Mouse (Mus musculus) kidney, postnatal 4 days (tissue): Measurements from ENCODE around the gene Flvcr2.
A peak's percentile ranks its signal among the peaks of the same experiment; 100 is the strongest.
"Not testable (repeated sequence)": the region's sequence is repeated elsewhere in the genome, so short reads cannot be mapped to it uniquely, and the experiment has no call there.

ENCODE experiments used
- DNase-seq, 2 experiments: peaks; one replicate each; pipeline ENCODE4 v3.0.0; 2021; ENCODE audit warnings: mixed read lengths in 2 of 2

The Flvcr2 gene

DNA sequence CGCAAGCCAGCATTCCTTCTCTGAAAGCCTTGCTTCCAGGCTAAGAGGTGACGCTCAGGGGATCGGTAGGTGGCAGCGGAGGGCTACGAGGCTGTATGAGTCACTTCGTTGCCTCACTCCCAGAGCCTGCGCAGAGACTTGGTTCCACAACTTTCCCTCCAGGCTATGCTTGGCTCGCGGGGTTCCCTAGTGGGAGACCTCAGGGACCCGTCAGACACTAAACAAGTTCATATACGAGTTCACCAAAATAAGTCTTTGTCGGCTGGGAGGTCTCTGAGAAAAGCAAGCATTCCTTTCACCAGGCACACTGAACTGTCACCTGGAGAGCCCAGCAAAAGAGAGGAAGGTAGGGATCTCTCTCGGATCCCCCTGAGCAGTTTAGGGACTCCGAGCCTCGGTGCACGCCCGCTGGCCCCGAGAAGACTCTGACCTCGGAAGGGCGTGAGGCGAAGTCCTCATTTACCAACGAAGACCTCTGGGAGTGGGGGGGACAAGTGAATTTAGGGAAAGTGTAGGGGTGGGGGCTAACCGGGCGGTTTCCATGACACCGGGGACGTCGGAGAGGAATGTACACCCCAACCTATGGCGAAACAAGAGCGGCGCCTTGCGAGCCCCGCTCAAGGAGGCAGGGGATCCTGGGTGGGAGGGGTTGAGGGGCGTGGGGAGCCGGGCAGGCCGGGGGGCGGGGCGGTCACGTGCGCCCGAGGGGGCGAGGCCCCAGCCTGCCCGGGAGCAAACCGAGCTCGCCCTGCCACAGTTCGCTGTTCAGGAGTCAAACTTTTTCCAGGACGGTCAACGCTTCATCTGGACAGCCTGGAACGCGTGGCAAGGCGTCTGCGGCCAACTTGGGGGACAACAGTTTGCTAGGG is at the start of gene Flvcr2:
Gene Flvcr2, plus strand, starts transcription at position 713 of the 869 bp plus-strand sequence.
- peak; percentile 87 to 92 for DNase-seq

DNA sequence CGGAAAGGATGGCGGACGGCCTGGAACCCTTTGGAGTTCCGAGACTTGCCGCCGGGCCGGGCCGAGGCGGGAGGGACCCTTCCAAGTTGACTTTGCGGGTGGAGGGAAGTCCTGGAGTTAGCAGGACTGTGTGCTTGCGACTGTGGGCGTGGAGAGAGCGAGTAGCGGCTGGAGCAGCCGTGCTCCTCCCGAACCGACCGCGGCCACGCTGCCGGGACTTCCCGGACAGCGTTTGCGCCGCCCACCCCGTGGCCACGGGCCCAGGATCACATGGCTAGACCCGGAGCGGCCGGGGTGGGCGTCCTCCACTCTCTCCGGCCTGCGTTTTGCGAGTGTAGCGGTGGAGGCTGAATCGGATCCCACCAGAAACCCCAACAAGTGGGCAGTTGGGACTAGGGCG is 48.2 kb upstream of the Flvcr2 start:
- not testable (repeated sequence) for DNase-seq

DNA sequence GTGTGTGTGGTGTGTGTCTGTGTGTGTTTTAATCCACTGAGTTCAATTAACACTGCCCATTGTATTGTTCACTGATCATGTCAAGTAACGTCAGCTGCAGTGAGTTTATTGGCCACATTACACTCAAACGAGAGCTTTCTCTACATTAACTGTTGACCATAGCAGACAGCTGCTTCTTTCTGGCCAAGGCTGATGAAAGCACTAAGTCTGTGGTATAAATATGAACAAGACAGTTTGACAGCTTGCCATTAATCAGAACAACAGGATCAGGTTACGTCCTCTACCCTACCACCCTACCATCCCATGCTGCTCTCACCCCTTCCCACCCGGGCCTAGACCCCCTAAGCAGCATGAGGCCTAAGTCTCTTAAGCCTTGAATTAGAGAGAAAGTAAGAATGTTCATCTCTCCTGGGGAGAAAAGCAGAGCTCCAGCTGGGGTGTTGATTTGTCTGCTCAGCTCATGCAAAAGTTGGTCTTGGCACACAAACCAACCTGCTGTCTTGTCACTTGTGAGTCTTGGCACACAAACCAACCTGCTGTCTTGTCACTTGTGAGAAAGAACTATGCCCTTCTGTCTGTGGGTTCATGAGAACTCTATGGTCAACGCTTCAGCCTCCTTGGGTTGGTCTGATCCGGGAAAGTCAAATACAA is 46.0 kb upstream of the Flvcr2 start:
- DNase-seq, result no peak

DNA sequence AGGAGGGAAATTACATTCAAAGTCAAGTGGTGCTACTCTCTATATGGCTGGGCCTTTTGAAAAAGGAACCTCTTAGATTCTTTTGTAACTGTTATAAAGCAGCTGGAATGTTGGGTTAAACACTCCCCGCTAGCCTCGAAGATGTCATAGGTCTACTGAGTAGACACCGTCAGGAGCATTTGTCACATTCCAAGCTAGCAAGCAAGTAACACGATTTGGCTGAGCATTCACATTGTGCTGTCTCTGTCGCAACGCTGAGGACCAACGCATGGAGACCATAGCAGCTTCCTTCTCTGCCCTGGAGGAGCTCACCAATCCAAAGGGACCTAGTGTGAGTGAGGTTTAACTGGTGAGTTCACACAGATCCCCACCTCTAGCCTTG is 45.5 kb upstream of the Flvcr2 start:
- no peak for DNase-seq

DNA sequence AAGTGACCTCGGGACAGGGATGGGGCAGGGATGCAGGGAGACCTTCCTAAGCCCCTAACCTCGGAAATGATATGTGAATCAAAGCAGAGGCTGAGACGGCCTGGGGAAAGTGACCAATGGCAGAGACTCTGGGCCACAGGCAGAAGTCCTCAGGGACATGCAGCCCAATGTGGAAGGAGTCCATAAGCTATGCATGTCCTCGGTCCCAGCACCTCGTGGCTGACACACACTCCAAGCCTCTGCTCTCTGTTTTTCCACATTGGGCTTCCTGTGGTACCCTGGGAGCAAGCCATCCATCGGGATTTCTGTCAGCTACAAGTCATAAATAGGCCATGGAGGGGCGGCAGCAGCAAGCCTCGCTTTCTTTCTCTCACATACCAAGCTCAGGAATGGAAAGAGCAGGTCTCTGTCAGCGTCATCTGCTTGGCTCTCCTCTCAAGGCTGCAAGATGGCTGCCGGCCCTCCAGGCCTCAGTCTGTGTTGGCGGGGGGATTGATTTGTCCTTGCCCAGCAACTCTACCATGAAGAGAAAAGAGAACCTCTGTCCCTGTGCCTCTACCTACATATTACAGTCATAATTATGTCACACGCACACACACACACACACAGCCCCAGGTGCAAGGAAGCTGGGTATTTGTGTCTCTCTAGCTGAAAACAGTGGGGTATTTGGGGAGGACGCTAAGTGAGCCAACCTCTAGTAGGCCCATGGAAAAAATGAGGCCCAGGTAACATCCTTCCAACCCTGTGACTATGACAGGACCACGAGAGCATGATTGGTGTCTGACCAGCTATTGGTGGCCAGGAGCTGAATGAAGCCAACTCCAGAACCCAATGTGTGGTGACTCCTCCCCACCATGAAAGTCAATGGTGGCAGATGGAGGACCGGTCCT is 43.9 kb upstream of the Flvcr2 start:
- no peak for DNase-seq

DNA sequence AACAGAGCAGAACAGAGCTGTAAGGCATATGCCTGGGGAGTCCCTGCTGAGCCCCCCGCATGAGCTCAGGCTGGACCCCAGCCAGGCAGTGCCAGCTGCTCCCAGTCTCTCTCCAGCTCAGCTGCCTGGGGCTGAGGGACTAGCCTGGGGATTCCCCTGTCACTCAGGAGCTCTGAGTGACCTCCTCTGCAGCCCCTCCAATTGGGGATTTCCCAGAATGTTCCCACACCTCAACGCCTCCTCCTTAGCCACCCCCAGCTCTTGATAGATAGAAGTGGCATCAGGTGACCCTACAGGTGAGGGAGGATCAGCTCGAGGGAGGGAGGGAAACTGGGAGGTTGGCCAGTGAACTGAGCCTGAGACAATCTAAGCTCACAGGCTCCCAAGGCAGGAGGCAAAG is 42.8 kb upstream of the Flvcr2 start:
- DNase-seq, result no peak

DNA sequence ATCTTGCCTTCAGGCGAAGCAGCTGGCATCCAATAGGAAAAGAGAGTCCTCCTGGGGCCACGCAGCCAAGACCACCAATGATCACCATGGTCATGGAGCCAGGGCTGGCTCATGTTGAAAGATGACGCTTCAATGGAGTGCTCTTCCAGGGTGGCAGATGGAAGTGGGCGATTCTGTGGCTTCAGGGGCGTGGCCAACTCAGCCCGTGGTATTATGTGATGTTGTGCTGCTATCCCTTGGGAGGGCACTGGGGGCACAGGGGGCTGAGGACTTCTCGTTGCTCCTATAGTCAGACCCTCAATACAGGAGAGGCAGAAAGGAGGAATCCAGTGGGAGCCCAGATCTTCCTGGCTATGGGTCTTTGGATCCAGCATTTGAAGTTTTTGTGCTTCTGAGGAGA is 41.8 kb upstream of the Flvcr2 start:
- DNase-seq, result no peak

DNA sequence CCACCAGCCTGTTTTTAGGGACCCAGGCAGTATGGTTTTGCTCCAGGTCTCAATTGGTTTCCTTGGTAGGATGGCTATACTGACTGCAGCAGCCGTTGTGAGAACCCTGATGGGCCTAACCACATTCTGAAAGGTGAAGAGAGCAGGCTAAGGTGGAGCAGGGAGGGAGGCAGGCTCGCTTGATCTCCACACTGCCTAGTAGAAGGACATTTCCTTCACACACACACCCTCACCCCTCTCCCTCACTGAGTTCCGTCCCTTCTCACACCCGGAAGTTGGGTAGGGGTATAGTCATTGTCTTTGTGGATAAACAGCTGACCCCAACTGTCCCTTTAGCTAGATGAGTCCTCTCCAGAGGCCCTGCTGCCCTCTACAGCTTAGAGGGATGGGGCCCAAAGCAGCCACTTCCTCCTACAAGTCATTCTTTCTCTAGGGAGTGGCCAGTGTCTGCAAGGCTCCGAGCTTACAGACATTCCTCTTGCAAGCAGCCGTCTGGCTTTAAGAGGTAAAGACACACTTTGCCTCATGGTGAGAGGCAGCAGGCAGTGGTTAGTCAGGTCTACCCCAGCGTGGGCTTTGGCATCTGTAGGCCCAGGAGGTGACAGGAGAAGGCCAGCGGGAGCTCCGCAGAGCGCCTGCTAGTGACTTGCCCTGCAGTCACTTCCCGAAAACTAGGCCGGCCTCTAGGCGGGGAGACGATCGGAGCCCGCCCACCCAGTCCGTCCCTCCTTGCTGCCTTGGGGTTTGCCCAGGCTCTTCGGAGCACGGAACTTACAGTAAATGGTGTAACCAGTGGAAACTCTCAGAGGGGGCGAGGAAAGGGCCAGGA is 41.1 kb upstream of the Flvcr2 start:
- peak; percentile 83 to 90 for DNase-seq

DNA sequence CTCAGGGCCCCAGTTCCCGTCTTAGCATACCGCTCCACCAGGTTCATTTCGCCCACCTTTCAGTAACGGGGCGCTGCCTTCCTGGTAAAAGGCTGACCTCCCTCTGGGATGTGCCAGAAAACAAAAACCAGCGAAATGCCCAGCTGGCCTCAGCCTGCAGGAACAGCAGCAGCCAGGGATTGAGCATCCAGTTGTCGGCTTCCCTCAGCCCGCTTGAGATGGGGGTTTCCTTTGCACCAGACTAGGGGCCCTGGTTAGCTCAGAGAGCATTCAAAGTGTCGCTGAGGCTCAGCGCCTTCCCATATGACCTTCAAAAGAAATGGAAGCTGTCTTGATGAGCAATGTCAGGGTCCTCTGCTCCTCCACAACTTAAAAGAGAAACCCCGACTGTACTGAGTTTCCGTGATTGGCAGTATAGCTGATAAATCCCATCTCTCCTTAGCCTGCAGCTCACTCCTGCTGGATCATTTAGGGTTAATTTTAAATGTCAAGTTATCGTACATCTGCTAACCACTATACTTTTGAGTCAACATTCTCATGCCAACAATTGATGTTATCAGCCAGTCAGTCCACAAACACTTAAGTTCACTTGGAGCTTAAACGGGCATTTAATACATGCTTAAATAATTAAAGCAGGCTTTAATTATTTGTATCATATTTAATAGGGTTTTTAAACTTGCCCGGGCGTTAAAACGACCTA is 40.4 kb upstream of the Flvcr2 start:
- DNase-seq, result no peak

DNA sequence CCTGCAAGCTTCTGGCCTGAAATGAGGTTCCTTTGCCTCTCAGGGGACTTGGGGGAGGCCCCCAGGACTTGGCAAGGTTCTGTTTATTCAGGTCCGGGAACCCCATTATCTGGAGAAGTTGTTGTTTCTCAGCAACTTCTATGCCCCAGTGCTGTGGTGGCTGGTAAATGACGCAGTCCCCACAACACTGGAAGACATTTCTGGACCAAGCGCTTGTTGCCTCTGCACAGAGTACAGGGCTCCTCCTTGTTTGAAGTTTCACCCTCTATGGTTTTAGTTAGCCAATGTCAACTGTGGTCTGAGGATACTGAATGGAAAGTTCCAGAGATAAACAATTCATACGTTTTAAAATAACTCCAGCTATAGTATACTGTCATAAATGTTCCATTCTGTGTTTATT is 39.4 kb upstream of the Flvcr2 start:
- DNase-seq, result no peak

DNA sequence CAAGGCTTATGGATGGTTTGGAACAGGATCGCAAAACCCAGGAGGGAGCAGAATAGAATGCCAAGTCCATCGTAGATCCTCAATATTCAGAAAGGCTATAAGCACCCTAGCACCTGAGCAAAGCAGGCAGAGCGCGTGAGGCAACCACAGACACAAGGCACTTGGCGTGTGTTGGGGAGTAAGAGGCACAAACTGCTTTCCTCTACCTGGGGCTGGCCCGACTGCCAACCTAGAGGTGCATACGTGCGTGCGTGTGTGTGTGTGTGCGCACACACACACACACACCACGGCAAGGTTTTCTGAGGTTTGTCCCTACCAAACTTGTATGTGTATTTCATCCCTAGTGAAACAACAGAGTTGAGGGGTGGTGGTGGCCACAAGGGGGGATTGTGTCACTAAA is 38.9 kb upstream of the Flvcr2 start:
- DNase-seq, result no peak

DNA sequence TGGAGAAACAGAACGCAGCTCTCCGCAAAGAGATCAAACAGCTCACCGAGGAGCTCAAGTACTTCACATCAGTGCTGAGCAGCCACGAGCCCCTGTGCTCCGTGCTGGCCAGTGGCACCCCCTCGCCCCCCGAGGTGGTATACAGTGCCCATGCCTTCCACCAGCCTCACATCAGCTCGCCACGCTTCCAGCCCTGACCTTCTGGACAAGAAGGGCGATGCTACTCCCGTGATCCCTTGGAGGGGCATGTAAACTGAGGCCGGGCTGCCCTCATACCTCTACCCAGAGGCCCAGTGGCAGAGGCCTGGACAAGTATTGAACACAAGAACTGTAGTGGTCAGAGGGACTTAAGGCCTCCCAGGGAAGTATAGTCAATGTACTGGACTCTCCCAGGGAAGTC is 37.8 kb upstream of the Flvcr2 start:
- DNase-seq, result no peak

DNA sequence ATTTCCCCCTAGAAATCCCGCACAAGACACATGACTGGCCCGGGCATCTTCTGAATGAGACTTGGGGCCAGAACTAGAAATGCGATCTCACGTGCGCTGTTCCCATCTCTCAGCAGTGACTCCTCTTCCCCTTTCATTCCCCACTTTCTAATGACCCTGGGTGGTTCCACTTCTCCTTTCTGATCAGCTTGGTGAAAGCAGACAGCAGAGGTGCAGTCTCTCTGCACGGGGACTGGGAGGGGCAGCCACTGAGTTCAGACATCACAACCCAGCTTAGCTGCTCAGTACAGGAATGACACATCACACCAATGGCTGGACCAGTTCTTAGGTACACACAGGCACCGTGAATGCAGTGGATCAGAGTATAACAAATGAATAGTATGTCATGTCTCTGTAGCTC is 35.6 kb upstream of the Flvcr2 start:
- no peak for DNase-seq

DNA sequence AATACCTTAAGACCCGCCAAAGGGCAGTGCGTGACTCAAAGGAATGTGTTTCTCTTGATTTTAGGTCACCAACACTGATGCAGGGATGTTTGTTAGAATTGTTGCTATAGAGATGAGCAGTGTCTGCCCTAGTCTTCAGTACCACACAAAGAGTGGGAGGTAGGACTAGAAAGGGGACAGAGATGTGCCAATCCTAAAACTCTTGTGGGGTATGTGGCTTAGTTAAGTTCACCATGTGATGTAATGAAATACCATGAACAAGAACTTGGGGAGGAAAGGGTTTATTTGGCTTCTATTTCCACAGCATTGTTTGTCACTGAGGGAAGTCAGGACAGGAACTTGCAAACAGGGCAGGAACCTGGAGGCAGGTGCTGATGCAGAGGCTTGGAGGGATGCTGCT is 33.8 kb upstream of the Flvcr2 start:
- no peak for DNase-seq

DNA sequence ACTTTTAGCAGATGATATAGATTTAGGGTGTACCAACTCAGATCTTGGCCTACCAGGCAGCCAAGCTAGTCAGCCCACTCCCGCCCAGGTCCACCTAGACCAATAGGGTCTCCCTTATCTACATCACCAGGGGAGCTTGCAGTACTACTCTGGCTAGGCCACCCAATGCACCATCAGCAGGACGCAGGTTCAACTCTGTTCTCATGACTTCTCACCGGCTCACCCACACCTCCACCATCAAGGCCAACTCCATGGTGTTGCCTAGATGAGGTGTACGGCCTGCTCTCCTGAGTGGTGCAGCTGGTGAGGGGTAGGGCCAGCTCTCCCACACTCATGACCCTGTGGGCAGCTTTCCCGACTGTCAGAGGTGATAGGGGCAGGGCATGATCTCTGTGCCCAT is 32.2 kb upstream of the Flvcr2 start:
- DNase-seq, result no peak

DNA sequence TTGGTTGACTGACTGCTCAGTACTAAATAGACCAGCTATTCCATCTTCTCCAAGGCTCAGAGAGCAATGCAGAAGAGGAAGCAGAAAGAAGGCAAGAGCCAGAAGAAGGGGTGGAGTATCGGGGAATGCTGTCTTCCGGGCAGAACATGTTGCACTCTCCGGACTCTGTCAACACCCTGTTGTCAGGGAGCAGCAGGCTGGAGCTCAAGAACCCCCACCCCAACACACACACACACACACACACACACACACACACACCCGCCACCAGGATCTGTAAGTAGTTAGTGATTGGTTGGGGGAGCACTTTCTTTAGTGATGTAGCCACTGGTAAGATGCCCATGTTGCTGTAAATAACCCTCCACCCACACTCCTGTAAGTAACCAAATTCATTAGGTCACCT is 21.0 kb upstream of the Flvcr2 start:
- no peak for DNase-seq

DNA sequence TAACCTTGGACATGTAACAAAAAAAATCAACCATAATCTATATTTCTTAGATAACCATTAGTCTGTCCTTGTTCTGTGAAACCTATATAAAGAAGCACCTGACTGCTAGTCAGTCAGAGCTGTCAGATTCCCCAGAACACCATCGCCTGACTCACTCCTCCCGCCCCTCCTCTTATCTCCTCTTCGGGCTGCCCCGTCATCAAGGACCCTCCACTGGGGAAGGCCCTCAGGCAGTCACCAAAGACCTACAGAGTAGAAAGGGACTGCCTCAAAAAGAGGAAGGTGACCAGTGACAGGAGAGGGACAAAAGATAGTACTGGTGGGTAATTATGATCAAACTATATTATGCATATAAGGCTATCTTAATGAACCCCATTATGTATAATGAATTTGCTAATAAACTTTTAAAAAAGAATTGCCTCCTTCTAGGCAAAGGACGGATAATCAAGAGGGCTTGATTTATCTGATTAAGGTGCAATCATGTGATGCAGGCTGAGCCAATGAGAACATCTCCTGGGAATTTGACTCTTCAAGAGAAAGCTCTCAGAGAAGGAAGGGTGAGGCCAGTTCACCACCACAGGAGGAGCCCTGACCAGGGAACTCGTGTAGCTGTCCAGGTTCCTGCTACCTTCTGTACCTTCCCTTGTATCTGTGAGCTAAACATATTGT is 19.5 kb upstream of the Flvcr2 start:
- no peak for DNase-seq

DNA sequence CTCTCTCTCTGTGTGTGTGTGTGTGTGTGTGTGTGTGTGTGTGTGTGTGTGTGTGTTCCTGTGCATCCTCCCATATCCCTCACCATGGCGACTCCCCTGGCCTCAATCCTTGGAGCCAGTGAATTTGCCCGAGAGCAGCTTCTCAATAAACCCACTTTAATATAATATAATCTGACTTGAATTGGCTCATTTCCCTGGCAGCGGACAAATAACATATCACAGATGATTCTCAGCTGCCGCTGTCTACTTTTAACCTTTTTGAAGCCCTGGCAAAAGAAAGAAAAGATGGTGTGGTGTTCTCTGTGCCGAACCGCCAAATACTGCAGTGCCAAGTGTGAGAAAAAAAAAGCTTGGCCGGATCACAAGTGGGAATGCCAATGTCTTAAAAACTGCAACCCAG is 18.2 kb upstream of the Flvcr2 start:
- no peak for DNase-seq

DNA sequence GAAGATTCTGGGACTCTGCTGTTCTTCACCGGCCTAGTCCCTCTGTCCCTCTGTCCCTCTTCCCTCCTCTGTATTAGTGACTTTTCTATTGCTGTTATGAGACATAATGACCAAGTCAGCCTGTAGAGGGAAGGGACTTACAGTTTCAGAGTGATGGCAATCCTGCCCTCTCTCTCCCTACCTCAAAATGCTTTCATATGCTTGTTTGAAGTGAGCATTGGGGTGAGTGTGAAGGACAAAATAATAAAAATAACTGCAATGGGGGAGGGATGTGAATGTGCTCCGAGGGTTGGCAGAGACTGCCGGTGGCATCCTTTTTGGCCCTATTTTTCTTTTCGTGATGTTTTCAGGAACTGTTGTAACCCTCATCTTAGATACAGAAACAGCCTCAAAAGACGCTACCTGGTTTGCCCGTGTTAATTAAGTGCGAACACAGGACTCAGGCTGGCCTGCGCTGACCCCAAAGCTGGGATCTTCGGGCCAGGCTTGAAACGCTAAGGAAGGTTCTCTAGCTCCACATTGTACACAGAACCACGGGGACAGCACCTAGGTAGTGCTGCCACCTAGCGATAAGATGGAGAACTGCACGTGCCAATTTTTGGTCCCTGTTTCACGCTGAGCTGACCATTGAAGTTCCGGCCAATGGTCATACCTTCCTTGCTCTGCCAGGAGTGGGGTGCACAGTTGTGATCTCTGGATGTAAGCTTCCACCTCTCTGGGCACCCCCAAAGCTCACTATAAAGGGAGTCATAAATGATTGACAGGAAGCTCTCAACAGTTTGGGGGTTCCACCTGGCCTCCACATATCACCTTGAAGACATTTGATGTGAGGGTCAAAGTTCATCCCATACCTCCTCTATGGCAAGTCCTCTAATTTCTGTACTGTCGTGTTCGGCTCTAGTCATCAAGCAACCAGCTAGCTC is 17.1 kb upstream of the Flvcr2 start:
- DNase-seq, result peak; percentile 82 to 83

DNA sequence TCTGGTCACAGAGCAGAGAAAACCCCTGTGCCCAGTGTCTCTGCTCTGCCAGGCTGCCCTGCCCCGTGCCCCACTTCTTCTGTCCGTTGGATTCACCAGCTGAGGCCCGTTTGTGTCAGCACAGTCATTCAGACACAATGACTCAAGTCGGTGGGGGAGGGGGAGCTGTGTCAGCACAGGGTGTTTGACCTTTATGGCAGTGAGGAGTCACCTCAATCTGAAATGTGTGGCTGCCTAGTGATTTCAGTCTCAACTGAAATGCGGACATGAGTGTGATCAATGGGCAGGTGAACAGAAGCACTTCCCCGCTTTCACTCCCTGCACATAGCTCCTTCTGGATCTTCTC is 16.4 kb upstream of the Flvcr2 start:
- no peak for DNase-seq
